Mouse (Mus musculus): ENCODE measurements at regions not wholly inside any gene's neighbourhood (a gene's known extent, or its start where the extent isn't known, plus 50 kb on each side); places are given as distances from the start of the nearest gene placed in this dataset.

GRCm38 (mm10) chr16:15114574-15115230 is 202.6 kb upstream of the Gm21897 start:
- H3K4me2 ChIP-seq (ENCODE audit: low read depth): no peak overlapping the region
- no peak overlapping the region for H3K9ac ChIP-seq (replicated peaks)
- WGBS (ENCODE audit: insufficient replicate concordance): 46% methylated on average over 4 of the region's 4 CpGs
- no peak overlapping the region for H3K27ac ChIP-seq
- H3K4me3 ChIP-seq (ENCODE audit: insufficient read depth in 1 of 2, low read depth in 2 of 2, low read length in 2 of 2): no peak overlapping the region
- no peaks in the 10 kb centered on the region for H3K9me3 ChIP-seq (ENCODE audit: control insufficient read depth, low read length)
- DNase-seq (ENCODE audit: low read depth in 3 of 3, low spot score in 3 of 3): no peak
- no peak for TF ChIP-seq CTCF (IDR thresholded peaks at IDR 0.05; ENCODE audit: low read depth)
- H3K36me3 ChIP-seq (replicated peaks; ENCODE audit: control insufficient read depth, insufficient read depth, low read depth): no peaks in the 10 kb centered on the region
- no peak for ATAC-seq (ENCODE audit: insufficient read depth)
- H3K27me3 ChIP-seq (ENCODE audit: control insufficient read depth, insufficient read depth, low read length): no peaks in the 10 kb centered on the region
- no peaks in the 10 kb centered on the region for H3K4me1 ChIP-seq (replicated peaks; ENCODE audit: control insufficient read depth in 2 of 2, insufficient read depth in 2 of 2, low read length in 1 of 2)

- H3K4me3 ChIP-seq (ENCODE audit: insufficient read depth in 1 of 2, low read depth in 2 of 2, low read length in 2 of 2): no peak overlapping the region
- TF ChIP-seq CTCF (IDR thresholded peaks at IDR 0.05; ENCODE audit: low read depth): no peak
- no peak for TF ChIP-seq EP300 (IDR thresholded peaks at IDR 0.05; ENCODE audit: low read depth)
- WGBS (ENCODE audit: insufficient replicate concordance): 24% methylated on average over 2 of the region's 2 CpGs
- no peaks in the 10 kb centered on the region for H3K4me1 ChIP-seq (replicated peaks; ENCODE audit: control insufficient read depth in 2 of 2, insufficient read depth in 2 of 2, low read length in 1 of 2)
- H3K9ac ChIP-seq (replicated peaks): no peak overlapping the region
- no peak overlapping the region for H3K4me2 ChIP-seq (ENCODE audit: low read depth)
- no peak overlapping the region for H3K27ac ChIP-seq
- no peaks in the 10 kb centered on the region for H3K27me3 ChIP-seq (ENCODE audit: control insufficient read depth, insufficient read depth, low read length)
- H3K9me3 ChIP-seq (ENCODE audit: control insufficient read depth, low read length): no peaks in the 10 kb centered on the region
- no peaks in the 10 kb centered on the region for H3K36me3 ChIP-seq (replicated peaks; ENCODE audit: control insufficient read depth, insufficient read depth, low read depth)
- ATAC-seq (ENCODE audit: insufficient read depth) (no peak), DNase-seq (ENCODE audit: low read depth in 3 of 3, low spot score in 3 of 3) (no peak)
These were observed 201.9 kb upstream of the Gm21897 start for GRCm38 (mm10) chr16:15115386-15115785.

- DNase-seq (ENCODE audit: low read depth in 3 of 3, low spot score in 3 of 3): no peak
- Histone ChIP-seq H3K9me3 (ENCODE audit: control insufficient read depth, low read length) (no peaks in the 10 kb centered on the region), H3K27me3 (ENCODE audit: control insufficient read depth, insufficient read depth, low read length) (no peaks in the 10 kb centered on the region), H3K27ac (no peak overlapping the region), H3K4me2 (ENCODE audit: low read depth) (no peak overlapping the region), H3K9ac (replicated peaks) (no peak overlapping the region), H3K36me3 (replicated peaks; ENCODE audit: control insufficient read depth, insufficient read depth, low read depth) (no peaks in the 10 kb centered on the region), H3K4me3 (ENCODE audit: insufficient read depth in 1 of 2, low read depth in 2 of 2, low read length in 2 of 2) (no peak overlapping the region), H3K4me1 (replicated peaks; ENCODE audit: control insufficient read depth in 2 of 2, insufficient read depth in 2 of 2, low read length in 1 of 2) (no peaks in the 10 kb centered on the region)
- TF ChIP-seq CTCF (IDR thresholded peaks at IDR 0.05; ENCODE audit: low read depth) (no peak), EP300 (IDR thresholded peaks at IDR 0.05; ENCODE audit: low read depth) (no peak)
- WGBS (ENCODE audit: insufficient replicate concordance): 34% methylated on average over 1 of the region's 1 CpGs
- no peak for ATAC-seq (ENCODE audit: insufficient read depth)
These were observed 197.5 kb upstream of the Gm21897 start for GRCm38 (mm10) chr16:15119799-15120198.

DNA sequence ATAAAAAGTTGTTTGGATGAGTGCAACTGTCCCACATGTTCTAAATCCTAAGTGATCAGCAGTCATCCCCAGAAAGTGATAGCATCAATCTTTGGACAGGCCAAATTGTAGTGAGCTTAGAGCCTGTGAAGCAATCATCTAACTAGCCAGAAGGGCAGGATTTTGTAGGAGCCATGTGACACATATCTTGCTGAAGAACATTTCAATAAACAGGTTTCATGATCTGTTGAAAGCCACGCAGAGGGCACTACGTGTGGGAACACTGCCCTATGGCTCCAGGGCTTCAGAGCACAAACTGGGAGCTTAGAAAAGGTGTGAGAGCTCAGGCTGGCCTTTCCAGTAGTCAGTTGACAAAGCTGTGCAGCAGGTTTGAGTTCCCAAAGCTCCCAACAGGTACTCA is 188.3 kb upstream of the Gm21897 start:
- H3K4me2 ChIP-seq (ENCODE audit: low read depth): no peak overlapping the region
- TF ChIP-seq CTCF (IDR thresholded peaks at IDR 0.05; ENCODE audit: low read depth) (no peak), EP300 (IDR thresholded peaks at IDR 0.05; ENCODE audit: low read depth) (no peak)
- no peaks in the 10 kb centered on the region for H3K36me3 ChIP-seq (replicated peaks; ENCODE audit: control insufficient read depth, insufficient read depth, low read depth)
- WGBS (ENCODE audit: insufficient replicate concordance): 62% methylated on average over 2 of the region's 2 CpGs
- no peak for DNase-seq (ENCODE audit: low read depth in 3 of 3, low spot score in 3 of 3)
- no peaks in the 10 kb centered on the region for H3K4me1 ChIP-seq (replicated peaks; ENCODE audit: control insufficient read depth in 2 of 2, insufficient read depth in 2 of 2, low read length in 1 of 2)
- no peaks in the 10 kb centered on the region for H3K27me3 ChIP-seq (ENCODE audit: control insufficient read depth, insufficient read depth, low read length)
- no peak for ATAC-seq (ENCODE audit: insufficient read depth)
- no peak overlapping the region for H3K27ac ChIP-seq
- no peak overlapping the region for H3K9ac ChIP-seq (replicated peaks)
- H3K9me3 ChIP-seq (ENCODE audit: control insufficient read depth, low read length): no peaks in the 10 kb centered on the region
- no peak overlapping the region for H3K4me3 ChIP-seq (ENCODE audit: insufficient read depth in 1 of 2, low read depth in 2 of 2, low read length in 2 of 2)

- Histone ChIP-seq H3K36me3 (replicated peaks; ENCODE audit: control insufficient read depth, insufficient read depth, low read depth) (no peaks in the 10 kb centered on the region), H3K4me3 (ENCODE audit: insufficient read depth in 1 of 2, low read depth in 2 of 2, low read length in 2 of 2) (no peak overlapping the region), H3K4me2 (ENCODE audit: low read depth) (no peak overlapping the region), H3K27ac (no peak overlapping the region), H3K9me3 (ENCODE audit: control insufficient read depth, low read length) (no peaks in the 10 kb centered on the region), H3K9ac (replicated peaks) (no peak overlapping the region), H3K4me1 (replicated peaks; ENCODE audit: control insufficient read depth in 2 of 2, insufficient read depth in 2 of 2, low read length in 1 of 2) (no peaks in the 10 kb centered on the region), H3K27me3 (ENCODE audit: control insufficient read depth, insufficient read depth, low read length) (no peaks in the 10 kb centered on the region)
- DNase-seq (ENCODE audit: low read depth in 3 of 3, low spot score in 3 of 3): no peak
- ATAC-seq (ENCODE audit: insufficient read depth): no peak
- whole genome bisulfite sequencing (ENCODE audit: insufficient replicate concordance): 78% methylated on average over 2 of the region's 2 CpGs
- TF ChIP-seq EP300 (IDR thresholded peaks at IDR 0.05; ENCODE audit: low read depth): no peak
- no peak for TF ChIP-seq CTCF (IDR thresholded peaks at IDR 0.05; ENCODE audit: low read depth)
These were observed 187.5 kb upstream of the Gm21897 start for GRCm38 (mm10) chr16:15129806-15130205.
